Mouse (Mus musculus): Measurements from ENCODE around the gene Ace2. TPM values are rescaled to one million over a fixed set of nuclear protein-coding genes. Genes with fewer than 3 reads are reported as not detected.

Ace2 gene
- polyA plus RNA-seq, 1 experiment from 2014 or later, result 0.88 TPM

DNA sequence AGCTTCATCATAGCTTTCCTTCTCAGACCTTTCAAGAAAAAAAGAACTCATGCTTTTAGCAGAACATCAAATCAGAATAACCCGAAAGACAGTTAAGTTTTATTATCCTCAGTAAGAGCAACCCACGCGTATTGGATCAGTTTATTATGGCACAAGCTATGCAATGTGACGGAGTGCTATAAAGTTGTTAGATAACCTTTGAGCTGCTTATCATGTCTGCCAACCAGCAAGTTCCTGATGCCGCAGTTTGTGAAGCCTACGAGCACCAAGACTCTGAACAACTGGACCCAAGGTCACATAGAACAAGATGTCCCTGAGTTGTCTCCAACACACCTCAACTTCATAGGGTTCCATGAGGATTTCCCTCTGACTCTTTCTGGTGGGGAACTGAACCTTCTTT is 25.4 kb upstream of the Ace2 start:
- no peak for DNase-seq (ENCODE audit: low spot score)
- Histone ChIP-seq H3K9ac (ENCODE audit: low read depth, low read length) (no peak overlapping the region), H3K4me3 (ENCODE audit: low read depth, low read length) (no peak overlapping the region), H3K4me1 (replicated peaks; ENCODE audit: control insufficient read depth, insufficient read depth, low read length) (no peaks in the 10 kb centered on the region), H3K27ac (ENCODE audit: low read depth, low read length) (no peak overlapping the region), H3K4me2 (replicated peaks; ENCODE audit: low read depth, low read length) (no peak overlapping the region), H3K9me3 (ENCODE audit: control insufficient read depth, low read length) (no peaks in the 10 kb centered on the region), H3K27me3 (ENCODE audit: control insufficient read depth, insufficient read depth, low read length) (no peaks in the 10 kb centered on the region), H3K36me3 (ENCODE audit: control insufficient read depth, insufficient read depth, low read length) (no peaks in the 10 kb centered on the region)
- 95% methylated on average over 6 of the region's 6 CpGs for WGBS
- no peak for ATAC-seq (ENCODE audit: low FRiP score)

GRCm38 (mm10) chrX:164123942-164124341 is 15.2 kb upstream of the Ace2 start:
- H3K9ac ChIP-seq (ENCODE audit: low read depth, low read length), result no peak overlapping the region
- no peak overlapping the region for H3K4me3 ChIP-seq (ENCODE audit: low read depth, low read length)
- DNase-seq (ENCODE audit: low spot score), result no peak
- H3K4me2 ChIP-seq (replicated peaks; ENCODE audit: low read depth, low read length), result no peak overlapping the region
- no peaks in the 10 kb centered on the region for H3K9me3 ChIP-seq (ENCODE audit: control insufficient read depth, low read length)
- H3K27ac ChIP-seq (ENCODE audit: low read depth, low read length), result no peak overlapping the region
- H3K27me3 ChIP-seq (ENCODE audit: control insufficient read depth, insufficient read depth, low read length), result no peaks in the 10 kb centered on the region
- no peak for ATAC-seq (ENCODE audit: low FRiP score)
- WGBS, result 86% methylated on average over 3 of the region's 3 CpGs
- no peaks in the 10 kb centered on the region for H3K4me1 ChIP-seq (replicated peaks; ENCODE audit: control insufficient read depth, insufficient read depth, low read length)
- no peaks in the 10 kb centered on the region for H3K36me3 ChIP-seq (ENCODE audit: control insufficient read depth, insufficient read depth, low read length)

GRCm38 (mm10) chrX:164133531-164133930 is 5.6 kb upstream of the Ace2 start:
- DNase-seq (ENCODE audit: low spot score) (no peak), ATAC-seq (ENCODE audit: low FRiP score) (no peak)
- Histone ChIP-seq H3K4me3 (ENCODE audit: low read depth, low read length) (no peak overlapping the region), H3K4me1 (replicated peaks; ENCODE audit: control insufficient read depth, insufficient read depth, low read length) (no peaks in the 10 kb centered on the region), H3K27me3 (ENCODE audit: control insufficient read depth, insufficient read depth, low read length) (no peaks in the 10 kb centered on the region; the same call in 1 of the 2 replicates), H3K9ac (ENCODE audit: low read depth, low read length) (no peak overlapping the region), H3K4me2 (replicated peaks; ENCODE audit: low read depth, low read length) (no peak overlapping the region), H3K27ac (ENCODE audit: low read depth, low read length) (no peak overlapping the region), H3K36me3 (ENCODE audit: control insufficient read depth, insufficient read depth, low read length) (no peaks in the 10 kb centered on the region), H3K9me3 (ENCODE audit: control insufficient read depth, low read length) (no peaks in the 10 kb centered on the region)
- WGBS, result 89% methylated on average over 3 of the region's 3 CpGs

DNA sequence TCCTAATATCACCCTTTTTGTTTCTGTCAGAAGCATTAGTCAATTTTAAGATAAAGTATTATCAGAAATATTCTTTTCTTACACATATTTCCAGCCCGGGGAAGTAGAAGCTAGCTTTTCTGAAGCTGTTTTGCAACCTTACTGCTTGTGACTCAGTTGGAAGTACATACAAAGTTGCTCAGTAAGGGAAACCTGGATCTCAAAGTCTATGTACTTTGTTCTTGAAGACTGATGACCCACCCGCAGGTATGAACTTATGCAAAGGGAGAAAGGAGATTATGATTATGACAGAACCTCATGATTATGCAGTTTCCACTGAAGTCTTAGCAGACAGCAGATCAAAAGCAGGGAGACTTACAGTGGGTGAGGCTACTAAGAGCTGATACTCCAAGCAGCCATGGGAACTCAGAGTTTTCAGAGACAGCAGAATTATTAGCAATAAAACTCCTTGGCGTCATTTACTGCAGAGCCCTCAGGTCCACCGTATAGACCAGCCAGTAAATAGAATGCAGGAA is 3.8 kb upstream of the Ace2 start:
- H3K9me3 ChIP-seq (ENCODE audit: control insufficient read depth, low read length), result no peaks in the 10 kb centered on the region
- 95% methylated on average over 4 of the region's 4 CpGs for WGBS
- H3K27ac ChIP-seq (ENCODE audit: low read depth, low read length), result no peak overlapping the region
- DNase-seq (ENCODE audit: low spot score), result no peak
- H3K36me3 ChIP-seq (ENCODE audit: control insufficient read depth, insufficient read depth, low read length), result no peaks in the 10 kb centered on the region
- H3K9ac ChIP-seq (ENCODE audit: low read depth, low read length), result no peak overlapping the region
- no peaks in the 10 kb centered on the region; the same call in 1 of the 2 replicates for H3K27me3 ChIP-seq (ENCODE audit: control insufficient read depth, insufficient read depth, low read length)
- no peak overlapping the region for H3K4me2 ChIP-seq (replicated peaks; ENCODE audit: low read depth, low read length)
- no peak for ATAC-seq (ENCODE audit: low FRiP score)
- no peaks in the 10 kb centered on the region for H3K4me1 ChIP-seq (replicated peaks; ENCODE audit: control insufficient read depth, insufficient read depth, low read length)
- H3K4me3 ChIP-seq (ENCODE audit: low read depth, low read length), result no peak overlapping the region

GRCm38 (mm10) chrX:164145463-164146250 is 6.5 kb downstream of the Ace2 start:
- no peaks in the 10 kb centered on the region for H3K27me3 ChIP-seq (ENCODE audit: control insufficient read depth, insufficient read depth, low read length)
- ATAC-seq (ENCODE audit: low FRiP score) (no peak), DNase-seq (ENCODE audit: low spot score) (no peak)
- WGBS, result 92% methylated on average over 6 of the region's 6 CpGs
- H3K4me3 ChIP-seq (ENCODE audit: low read depth, low read length), result no peak overlapping the region
- H3K9ac ChIP-seq (ENCODE audit: low read depth, low read length), result no peak overlapping the region
- H3K4me2 ChIP-seq (replicated peaks; ENCODE audit: low read depth, low read length), result no peak overlapping the region
- no peak overlapping the region for H3K27ac ChIP-seq (ENCODE audit: low read depth, low read length)
- H3K9me3 ChIP-seq (ENCODE audit: control insufficient read depth, low read length), result no peaks in the 10 kb centered on the region
- no peaks in the 10 kb centered on the region for H3K4me1 ChIP-seq (replicated peaks; ENCODE audit: control insufficient read depth, insufficient read depth, low read length)
- no peaks in the 10 kb centered on the region for H3K36me3 ChIP-seq (ENCODE audit: control insufficient read depth, insufficient read depth, low read length)

GRCm38 (mm10) chrX:164152703-164153102 is 13.6 kb downstream of the Ace2 start:
- 73% methylated on average over 2 of the region's 2 CpGs for WGBS

GRCm38 (mm10) chrX:164153606-164154005 is 14.5 kb downstream of the Ace2 start:
- Histone ChIP-seq H3K9me3 (ENCODE audit: control insufficient read depth, low read length) (no peaks in the 10 kb centered on the region), H3K27me3 (ENCODE audit: control insufficient read depth, insufficient read depth, low read length) (peaks cover 2% of the 10 kb centered on the region; the same call in 1 of the 2 replicates), H3K36me3 (ENCODE audit: control insufficient read depth, insufficient read depth, low read length) (no peaks in the 10 kb centered on the region), H3K4me2 (replicated peaks; ENCODE audit: low read depth, low read length) (no peak overlapping the region), H3K4me3 (ENCODE audit: low read depth, low read length) (no peak overlapping the region), H3K9ac (ENCODE audit: low read depth, low read length) (no peak overlapping the region), H3K27ac (ENCODE audit: low read depth, low read length) (no peak overlapping the region), H3K4me1 (replicated peaks; ENCODE audit: control insufficient read depth, insufficient read depth, low read length) (no peaks in the 10 kb centered on the region)
- ATAC-seq (ENCODE audit: low FRiP score), result no peak
- no peak for DNase-seq (ENCODE audit: low spot score)

More at GRCm38 (mm10) chrX:164152703-164153102, 13.6 kb downstream of the Ace2 start:
- H3K27me3 ChIP-seq (ENCODE audit: control insufficient read depth, insufficient read depth, low read length), result peaks cover 2% of the 10 kb centered on the region; the same call in 1 of the 2 replicates
- no peak overlapping the region for H3K27ac ChIP-seq (ENCODE audit: low read depth, low read length)
- ATAC-seq (ENCODE audit: low FRiP score), result no peak
- DNase-seq (ENCODE audit: low spot score), result no peak
- no peaks in the 10 kb centered on the region for H3K4me1 ChIP-seq (replicated peaks; ENCODE audit: control insufficient read depth, insufficient read depth, low read length)
- H3K9ac ChIP-seq (ENCODE audit: low read depth, low read length), result no peak overlapping the region
- no peaks in the 10 kb centered on the region for H3K9me3 ChIP-seq (ENCODE audit: control insufficient read depth, low read length)
- H3K4me3 ChIP-seq (ENCODE audit: low read depth, low read length), result no peak overlapping the region
- H3K4me2 ChIP-seq (replicated peaks; ENCODE audit: low read depth, low read length), result no peak overlapping the region
- no peaks in the 10 kb centered on the region for H3K36me3 ChIP-seq (ENCODE audit: control insufficient read depth, insufficient read depth, low read length)

DNA sequence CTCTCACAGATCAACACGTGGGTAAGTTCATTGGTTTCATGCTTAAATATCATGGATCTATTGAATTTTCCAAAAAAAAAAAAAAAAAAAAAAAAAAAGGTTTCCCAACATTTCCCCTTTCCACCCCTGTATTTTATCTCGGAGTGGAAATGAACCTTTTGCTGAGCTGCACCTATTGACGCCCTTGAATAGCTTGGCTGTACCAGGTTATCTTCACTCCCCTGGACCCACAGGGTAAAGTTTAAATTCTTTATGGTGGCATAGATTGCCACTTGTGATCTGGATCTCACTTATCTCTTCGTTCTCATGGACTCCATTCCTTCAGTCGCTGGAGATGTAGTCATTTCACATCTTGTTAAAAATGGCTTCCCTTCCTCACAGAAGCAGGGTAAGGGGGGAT is 15.5 kb downstream of the Ace2 start:
- Histone ChIP-seq H3K36me3 (ENCODE audit: control insufficient read depth, insufficient read depth, low read length) (no peaks in the 10 kb centered on the region), H3K9me3 (ENCODE audit: control insufficient read depth, low read length) (no peaks in the 10 kb centered on the region), H3K9ac (ENCODE audit: low read depth, low read length) (no peak overlapping the region), H3K27me3 (ENCODE audit: control insufficient read depth, insufficient read depth, low read length) (peaks cover 2% of the 10 kb centered on the region; the same call in 1 of the 2 replicates), H3K4me1 (replicated peaks; ENCODE audit: control insufficient read depth, insufficient read depth, low read length) (no peaks in the 10 kb centered on the region), H3K27ac (ENCODE audit: low read depth, low read length) (no peak overlapping the region), H3K4me3 (ENCODE audit: low read depth, low read length) (no peak overlapping the region), H3K4me2 (replicated peaks; ENCODE audit: low read depth, low read length) (no peak overlapping the region)
- ATAC-seq (ENCODE audit: low FRiP score) (no peak), DNase-seq (ENCODE audit: low spot score) (no peak)
- WGBS, result 82% methylated on average over 5 of the region's 5 CpGs

DNA sequence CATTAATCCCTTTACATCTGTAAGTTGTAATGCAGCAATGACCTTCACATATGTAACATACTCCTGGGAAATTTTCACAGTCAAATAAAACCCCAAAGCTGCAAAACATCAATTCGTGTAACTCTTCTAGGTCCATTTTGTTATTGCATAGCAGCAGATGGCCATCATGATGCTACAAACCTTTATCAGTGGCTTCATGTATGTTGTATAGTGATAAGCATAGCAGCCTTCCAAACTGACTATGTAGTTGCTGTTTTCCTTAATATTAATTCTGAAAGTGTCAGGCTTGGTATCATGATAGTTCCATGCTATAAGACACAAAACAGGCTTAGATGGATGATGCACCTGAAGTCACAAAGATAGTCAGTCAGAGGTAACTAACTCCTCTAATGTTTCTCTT is 25.5 kb downstream of the Ace2 start:
- Histone ChIP-seq H3K4me2 (replicated peaks; ENCODE audit: low read depth, low read length) (no peak overlapping the region), H3K9me3 (ENCODE audit: control insufficient read depth, low read length) (no peaks in the 10 kb centered on the region), H3K27me3 (ENCODE audit: control insufficient read depth, insufficient read depth, low read length) (0 out of 2 replicates have a peak, but pooled peaks cover 2% of the 10 kb centered on the region), H3K9ac (ENCODE audit: low read depth, low read length) (no peak overlapping the region), H3K36me3 (ENCODE audit: control insufficient read depth, insufficient read depth, low read length) (no peaks in the 10 kb centered on the region), H3K4me3 (ENCODE audit: low read depth, low read length) (no peak overlapping the region), H3K27ac (ENCODE audit: low read depth, low read length) (no peak overlapping the region), H3K4me1 (replicated peaks; ENCODE audit: control insufficient read depth, insufficient read depth, low read length) (no peaks in the 10 kb centered on the region)
- ATAC-seq (ENCODE audit: low FRiP score) (no peak), DNase-seq (ENCODE audit: low spot score) (no peak)
- 92% methylated on average over 1 of the region's 1 CpGs for WGBS
